Mouse (Mus musculus) layer of hippocampus, adult 6 months (tissue): ENCODE data around the gene Nrf1. TPM values are rescaled to one million over a fixed set of nuclear protein-coding genes. Genes with fewer than 3 reads are reported as not detected.
A peak's percentile ranks its signal among the peaks of the same experiment; 100 is the strongest.

ENCODE experiments used
- long read RNA-seq, 2 experiments: library from polyadenylated mRNA; unstranded; transcript quantifications; one replicate each; pipeline ENCODE4 v2.0.0; 2019 to 2020
- microRNA-seq: library from miRNA; unstranded; fragments of <30 nt; microRNA quantifications from one replicate; pipeline ENCODE4 v1.2.0, GENCODE M21; 2020
- polyA plus RNA-seq: library from polyadenylated mRNA; unstranded; fragments of <200 nt; fragmentation: Nextera tagmentation; gene quantifications from 2 replicates; pipeline ENCODE4 v1.2.3, GENCODE M21; 2021

The Nrf1 gene
- 6.7 and 8.1 TPM in 2 replicates for polyA plus RNA-seq
- long read RNA-seq, experiment 1, partial matches to known transcripts: 1 of 15 reads
- long read RNA-seq, experiment 1, other reads (novel, unspliced or antisense): 7 of 15 reads
- long read RNA-seq, experiment 2, transcript Nrf1-210 (12 exons, 3,295 nt): minor isoform, 26 of 102 reads
- long read RNA-seq, experiment 2, transcript Nrf1-207 (12 exons, 1,879 nt): minor isoform, 10 of 102 reads
- long read RNA-seq, experiment 2, transcript Nrf1-211 (12 exons, 3,584 nt): major isoform, 33 of 102 reads
- long read RNA-seq, experiment 2, partial matches to known transcripts: 8 of 102 reads
- long read RNA-seq, experiment 2, other reads (novel, unspliced or antisense): 24 of 102 reads

GRCm38 (mm10) chr6:30047271-30048162, at the start of gene Nrf1:
Gene Nrf1, plus strand, starts transcription at chr6:30047988.

Small RNA genes within 50 kb of the gene (microRNA-seq; reads per million reads assigned to microRNA genes)
- gene Mir182 (105 reads per million, percentile 59 among the genes with 10 or more reads in this experiment), gene Mir183 (355 reads per million, percentile 70 among the genes with 10 or more reads in this experiment), gene Mir96 (2.6 reads per million, percentile 6 among the genes with 10 or more reads in this experiment)

Other genes starting within 250 kb of the Nrf1 start
- gene Strip2, start 131.0 kb upstream of the Nrf1 start, polyA plus RNA-seq: 4.1 and 8.3 TPM in 2 replicates